Mouse (Mus musculus): ENCODE measurements around the gene Map3k19. TPM values are rescaled to one million over a fixed set of nuclear protein-coding genes. Genes with fewer than 3 reads are reported as not detected.

Gene Map3k19
- polyA plus RNA-seq, 1 experiment from 2014 or later: not detected

- H3K36me3 ChIP-seq: peaks cover 48% of the 10 kb centered on the region
- no peak overlapping the region for H3K27ac ChIP-seq
- H3K4me1 ChIP-seq: no peaks in the 10 kb centered on the region
- no peak for ATAC-seq (replicated peaks; ENCODE audit: low FRiP score)
- H3K4me3 ChIP-seq (replicated peaks): no peak overlapping the region
- 92% methylated on average over 6 of the region's 6 CpGs for WGBS
- no peaks in the 10 kb centered on the region for H3K9me3 ChIP-seq (replicated peaks)
- H3K4me2 ChIP-seq: no peak overlapping the region
- H3K27me3 ChIP-seq: no peaks in the 10 kb centered on the region
- H3K9ac ChIP-seq: no peak overlapping the region
Observed at GRCm38 (mm10) chr1:127795087-127795769, 59.6 kb downstream of the Map3k19 start.

- H3K4me3 ChIP-seq (replicated peaks): no peak overlapping the region
- H3K27ac ChIP-seq: no peak overlapping the region
- no peaks in the 10 kb centered on the region; the same call in 1 of the 2 replicates for H3K4me1 ChIP-seq
- no peak for ATAC-seq (replicated peaks; ENCODE audit: low FRiP score)
- H3K4me2 ChIP-seq: no peak overlapping the region
- no peaks in the 10 kb centered on the region for H3K9me3 ChIP-seq (replicated peaks)
- 88% methylated on average over 1 of the region's 1 CpGs for WGBS
- H3K27me3 ChIP-seq: no peaks in the 10 kb centered on the region
- peaks cover 34% of the 10 kb centered on the region for H3K36me3 ChIP-seq
- no peak overlapping the region for H3K9ac ChIP-seq
Observed at GRCm38 (mm10) chr1:127793459-127793858, 61.4 kb downstream of the Map3k19 start.

- WGBS: 53% methylated on average over 6 of the region's 6 CpGs
- H3K4me2 ChIP-seq: no peak overlapping the region
- H3K36me3 ChIP-seq: peaks cover 19% of the 10 kb centered on the region
- H3K9ac ChIP-seq: no peak overlapping the region
- H3K27ac ChIP-seq: 0 out of 2 replicates have a peak overlapping the region, but pooled peaks have one; percentile 0
- no peak for ATAC-seq (replicated peaks; ENCODE audit: low FRiP score)
- no peaks in the 10 kb centered on the region for H3K27me3 ChIP-seq
- no peaks in the 10 kb centered on the region for H3K9me3 ChIP-seq (replicated peaks)
- peaks cover 18% of the 10 kb centered on the region for H3K4me1 ChIP-seq
- H3K4me3 ChIP-seq (replicated peaks): no peak overlapping the region
Observed at GRCm38 (mm10) chr1:127788943-127789342, 65.9 kb downstream of the Map3k19 start.

GRCm38 (mm10) chr1:127785882-127786281 lies 68.9 kb downstream of the Map3k19 start:
- Histone ChIP-seq H3K4me3 (replicated peaks) (no peak overlapping the region), H3K9ac (no peak overlapping the region), H3K4me1 (peaks cover 21% of the 10 kb centered on the region), H3K4me2 (no peak overlapping the region), H3K36me3 (0 out of 2 replicates have a peak, but pooled peaks cover 3% of the 10 kb centered on the region), H3K27ac (no peak overlapping the region), H3K9me3 (replicated peaks) (no peaks in the 10 kb centered on the region), H3K27me3 (no peaks in the 10 kb centered on the region)
- ATAC-seq (replicated peaks; ENCODE audit: low FRiP score): no peak
- WGBS: 49% methylated on average over 1 of the region's 1 CpGs

- Histone ChIP-seq H3K27me3 (no peaks in the 10 kb centered on the region), H3K4me1 (peaks cover 21% of the 10 kb centered on the region), H3K36me3 (0 out of 2 replicates have a peak, but pooled peaks cover 8% of the 10 kb centered on the region), H3K27ac (no peak overlapping the region), H3K9me3 (replicated peaks) (no peaks in the 10 kb centered on the region), H3K4me2 (no peak overlapping the region), H3K9ac (no peak overlapping the region), H3K4me3 (replicated peaks) (no peak overlapping the region)
- ATAC-seq (replicated peaks; ENCODE audit: low FRiP score): no peak
Observed at GRCm38 (mm10) chr1:127783862-127784261, 71.0 kb downstream of the Map3k19 start.

- 73% methylated on average over 2 of the region's 2 CpGs for WGBS
- no peak for ATAC-seq (replicated peaks; ENCODE audit: low FRiP score)
- H3K36me3 ChIP-seq: peaks cover 13% of the 10 kb centered on the region; the same call in 1 of the 2 replicates
- no peak overlapping the region for H3K27ac ChIP-seq
- H3K4me2 ChIP-seq: no peak overlapping the region
- H3K9me3 ChIP-seq (replicated peaks): no peaks in the 10 kb centered on the region
- H3K27me3 ChIP-seq: no peaks in the 10 kb centered on the region
- peaks cover 9% of the 10 kb centered on the region for H3K4me1 ChIP-seq
- H3K4me3 ChIP-seq (replicated peaks): no peak overlapping the region
- H3K9ac ChIP-seq: no peak overlapping the region
Observed at GRCm38 (mm10) chr1:127780849-127781248, 74.0 kb downstream of the Map3k19 start.

- H3K4me1 ChIP-seq: peaks cover 12% of the 10 kb centered on the region
- H3K4me2 ChIP-seq: no peak overlapping the region
- no peak for ATAC-seq (replicated peaks; ENCODE audit: low FRiP score)
- no peak overlapping the region for H3K4me3 ChIP-seq (replicated peaks)
- no peaks in the 10 kb centered on the region for H3K9me3 ChIP-seq (replicated peaks)
- 18% methylated on average over 3 of the region's 3 CpGs for WGBS
- no peak overlapping the region for H3K27ac ChIP-seq
- H3K36me3 ChIP-seq: peaks cover 13% of the 10 kb centered on the region; the same call in 1 of the 2 replicates
- H3K9ac ChIP-seq: no peak overlapping the region
- H3K27me3 ChIP-seq: no peaks in the 10 kb centered on the region
Observed at GRCm38 (mm10) chr1:127780142-127780541, 74.7 kb downstream of the Map3k19 start.

GRCm38 (mm10) chr1:127778611-127779010 lies 76.2 kb downstream of the Map3k19 start:
- no peak overlapping the region for H3K27ac ChIP-seq
- no peaks in the 10 kb centered on the region for H3K27me3 ChIP-seq
- H3K4me3 ChIP-seq (replicated peaks): no peak overlapping the region
- H3K9ac ChIP-seq: no peak overlapping the region
- H3K4me2 ChIP-seq: no peak overlapping the region
- peaks cover 13% of the 10 kb centered on the region for H3K4me1 ChIP-seq
- ATAC-seq (replicated peaks; ENCODE audit: low FRiP score): no peak
- no peaks in the 10 kb centered on the region for H3K9me3 ChIP-seq (replicated peaks)
- H3K36me3 ChIP-seq: peaks cover 9% of the 10 kb centered on the region; the same call in 1 of the 2 replicates
- 89% methylated on average over 3 of the region's 3 CpGs for WGBS

- Histone ChIP-seq H3K27me3 (no peaks in the 10 kb centered on the region), H3K4me3 (replicated peaks) (peak overlapping the region; percentile 6; the same call in 1 of the 2 replicates), H3K36me3 (peaks cover 9% of the 10 kb centered on the region; the same call in 1 of the 2 replicates), H3K4me1 (peaks cover 12% of the 10 kb centered on the region), H3K9me3 (replicated peaks) (no peaks in the 10 kb centered on the region), H3K27ac (0 out of 2 replicates have a peak overlapping the region, but pooled peaks have one; percentile 18), H3K4me2 (peak overlapping the region; percentile 77), H3K9ac (no peak overlapping the region; the same call in 1 of the 2 replicates)
- no peak for ATAC-seq (replicated peaks; ENCODE audit: low FRiP score)
- WGBS: 65% methylated on average over 6 of the region's 6 CpGs
Observed at GRCm38 (mm10) chr1:127776246-127776645, 78.6 kb downstream of the Map3k19 start.

GRCm38 (mm10) chr1:127775206-127775720 lies 79.6 kb downstream of the Map3k19 start:
- no peak overlapping the region for H3K27ac ChIP-seq
- WGBS: 10% methylated on average over 10 of the region's 10 CpGs

GRCm38 (mm10) chr1:127774501-127774880 lies 80.3 kb downstream of the Map3k19 start:
- Histone ChIP-seq H3K27ac (peak overlapping the region; percentile 94), H3K27me3 (no peaks in the 10 kb centered on the region), H3K9me3 (replicated peaks) (no peaks in the 10 kb centered on the region), H3K4me1 (peaks cover 12% of the 10 kb centered on the region), H3K4me3 (replicated peaks) (peak overlapping the region; percentile 77), H3K9ac (peak overlapping the region; percentile 81), H3K36me3 (peaks cover 9% of the 10 kb centered on the region; the same call in 1 of the 2 replicates), H3K4me2 (peak overlapping the region; percentile 77)
- under 1% methylated on average over 31 of the region's 31 CpGs for WGBS
- peak; percentile 34 for ATAC-seq (replicated peaks; ENCODE audit: low FRiP score)

More at GRCm38 (mm10) chr1:127775206-127775720, 79.6 kb downstream of the Map3k19 start:
- Histone ChIP-seq H3K36me3 (peaks cover 9% of the 10 kb centered on the region; the same call in 1 of the 2 replicates), H3K4me3 (replicated peaks) (peak overlapping the region; percentile 77), H3K4me2 (peak overlapping the region; percentile 77), H3K4me1 (peaks cover 12% of the 10 kb centered on the region), H3K27me3 (no peaks in the 10 kb centered on the region), H3K9ac (peak overlapping the region; percentile 81), H3K9me3 (replicated peaks) (no peaks in the 10 kb centered on the region)
- no peak for ATAC-seq (replicated peaks; ENCODE audit: low FRiP score)

GRCm38 (mm10) chr1:127773803-127774500 lies 80.9 kb downstream of the Map3k19 start, which contains the start of gene Ccnt2:
Gene Ccnt2 (plus strand): TSS chr1:127774164.
- Histone ChIP-seq H3K9ac (peak within 1 kb of the TSS; percentile 81), H3K36me3 (peaks cover 5% of the 10 kb centered on the region; the same call in 1 of the 2 replicates), H3K4me3 (replicated peaks) (peak within 1 kb of the TSS; percentile 77), H3K4me1 (peaks cover 12% of the 10 kb centered on the region), H3K27me3 (no peaks in the 10 kb centered on the region), H3K27ac (peak within 1 kb of the TSS; percentile 94), H3K9me3 (replicated peaks) (no peaks in the 10 kb centered on the region), H3K4me2 (peak within 1 kb of the TSS; percentile 77)
- peak; percentile 99 for ATAC-seq (replicated peaks; ENCODE audit: low FRiP score)
- whole genome bisulfite sequencing: under 1% methylated on average over 62 of the region's 63 CpGs
